Mouse (Mus musculus) bone marrow, adult 2 months (tissue): ENCODE measurements at regions not wholly inside any gene's neighbourhood (a gene's known extent, or its start where the extent isn't known, plus 50 kb on each side); places are given as distances from the start of the nearest gene placed in this dataset.

Experiments
- CTCF ChIP-seq: fragments of 200-500 bp; IDR thresholded peaks from 2 replicates; pipeline ENCODE4 v1.5.1; 2011; ENCODE audit warnings: low read length, control low read depth; ENCODE audit not compliant: control insufficient read depth, insufficient read depth
- POLR2A ChIP-seq: fragments of 200-500 bp; IDR thresholded peaks from 2 replicates; pipeline ENCODE4 v1.6.1; 2011; ENCODE audit warnings: low read depth, mild to moderate bottlenecking, control low read depth, low read length, borderline replicate concordance; ENCODE audit not compliant: control insufficient read depth

GRCm38 (mm10) chr10:8055293-8055692 is 99.3 kb upstream of the Tab2 start:
- TF ChIP-seq CTCF (no peak; the same call in 1 of the 2 replicates), POLR2A (no peak)
